Mouse (Mus musculus) left cerebral cortex, adult 2 months (tissue): ENCODE measurements around the gene Tiam1. TPM values are rescaled to one million over a fixed set of nuclear protein-coding genes. Genes with fewer than 3 reads are reported as not detected.
A peak's percentile ranks its signal among the peaks of the same experiment; 100 is the strongest.

Experiments used
- DNase-seq, 2 experiments: peaks; one replicate each; pipeline ENCODE4 v3.0.0; 2021 to 2022; ENCODE audit warnings: low spot score in 2 of 2, mixed read lengths in 1 of 2; ENCODE audit errors: extremely low spot score in 1 of 2
- H3K27ac ChIP-seq: fragments of 200-600 bp; 2 replicates; pipeline ENCODE4 v1.8.1; 2022
- H3K4me3 ChIP-seq: fragments of 200-600 bp; 2 replicates; pipeline ENCODE4 v1.8.1; 2022
- CTCF ChIP-seq: fragments of 200-600 bp; IDR thresholded peaks from 2 replicates; pipeline ENCODE4 v1.8.1; 2022; ENCODE audit warnings: antibody characterized with exemption, mild to moderate bottlenecking, moderate library complexity
- intact Hi-C: fragments of 180-260 bp; cut with DNase I; formaldehyde crosslinking; loops from one replicate; pipeline ENCODE4 v1.15.1; 2025
- total RNA-seq, 2 experiments: library from RNA; stranded (reverse); gene quantifications; 2 replicates each; pipeline ENCODE4 v1.2.3; 2021

The Tiam1 gene
- total RNA-seq, 2 experiments from 2014 or later = 107 to 120 TPM

DNA sequence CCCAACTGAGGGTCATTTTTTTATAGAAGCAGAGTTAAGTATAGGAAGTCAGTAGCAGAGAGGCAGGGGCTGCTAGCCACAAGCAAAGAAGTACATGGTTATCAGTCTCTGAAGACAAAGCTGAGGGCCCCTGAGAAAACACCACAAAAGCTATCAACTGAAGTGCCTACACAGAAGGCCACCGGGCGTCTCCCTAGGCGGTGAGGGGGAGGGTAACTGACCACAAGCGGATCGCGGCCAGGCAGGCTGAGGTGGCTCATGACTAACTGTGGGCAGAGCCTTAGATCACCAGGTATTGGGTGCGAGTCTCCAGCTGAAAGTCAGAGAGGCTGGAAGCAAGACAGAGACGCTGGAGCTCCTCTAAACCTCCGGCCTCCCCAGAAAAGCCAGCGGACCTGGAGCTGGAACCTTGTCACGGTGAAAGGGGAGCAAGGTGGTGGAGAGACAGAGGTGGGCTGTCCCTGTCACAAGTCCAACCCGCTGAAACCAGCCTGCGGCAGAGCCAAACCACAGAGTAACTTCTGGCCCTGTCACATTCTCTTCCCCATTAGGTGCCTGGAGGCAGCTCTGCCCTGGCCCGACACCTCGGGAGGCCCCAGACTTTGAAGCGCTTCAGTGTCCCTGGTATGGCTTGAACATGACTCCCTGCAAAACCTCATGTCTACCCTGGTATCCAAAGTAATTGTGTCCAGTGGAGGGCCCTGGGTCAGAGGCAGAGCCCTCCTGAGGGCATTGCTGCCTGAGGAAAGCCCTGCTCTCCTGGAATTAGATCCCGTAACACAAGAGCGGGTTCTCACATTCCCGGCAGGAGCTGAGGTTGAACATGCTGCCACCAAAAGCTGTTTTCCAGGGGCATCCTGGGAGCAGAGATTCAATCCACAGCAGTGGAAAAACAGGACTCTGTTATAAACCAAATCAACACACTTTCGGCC lies 271.3 kb downstream of the Tiam1 start:
- Histone ChIP-seq H3K27ac (peak overlapping the region; percentile 24; the same call in 1 of the 2 replicates), H3K4me3 (no peak overlapping the region)
- intact Hi-C loops = no loop called here
- DNase-seq = no peak
- no peak for TF ChIP-seq CTCF

DNA sequence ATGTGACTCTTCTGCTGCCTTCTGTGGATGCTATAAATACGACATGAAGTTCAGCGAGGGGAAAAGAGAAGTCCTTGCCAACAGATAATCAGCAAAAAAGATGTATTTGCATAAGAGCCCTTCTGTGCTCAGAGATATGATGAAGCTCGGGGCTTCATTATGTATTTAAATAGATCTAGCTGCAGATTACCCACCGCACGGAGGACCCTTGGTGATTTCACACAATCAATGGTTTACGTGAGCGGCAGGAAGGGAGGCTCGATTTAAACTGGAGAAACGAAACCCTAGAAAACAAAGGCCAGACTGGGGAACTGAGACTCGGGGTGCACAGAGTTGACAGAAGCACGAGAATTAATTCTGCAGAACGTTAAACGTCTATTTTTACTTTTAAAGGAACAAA lies 272.2 kb downstream of the Tiam1 start:
- intact Hi-C loops = no loop called here
- DNase-seq = no peak
- Histone ChIP-seq H3K27ac (peak overlapping the region; percentile 45), H3K4me3 (no peak overlapping the region)
- TF ChIP-seq CTCF = no peak

DNA sequence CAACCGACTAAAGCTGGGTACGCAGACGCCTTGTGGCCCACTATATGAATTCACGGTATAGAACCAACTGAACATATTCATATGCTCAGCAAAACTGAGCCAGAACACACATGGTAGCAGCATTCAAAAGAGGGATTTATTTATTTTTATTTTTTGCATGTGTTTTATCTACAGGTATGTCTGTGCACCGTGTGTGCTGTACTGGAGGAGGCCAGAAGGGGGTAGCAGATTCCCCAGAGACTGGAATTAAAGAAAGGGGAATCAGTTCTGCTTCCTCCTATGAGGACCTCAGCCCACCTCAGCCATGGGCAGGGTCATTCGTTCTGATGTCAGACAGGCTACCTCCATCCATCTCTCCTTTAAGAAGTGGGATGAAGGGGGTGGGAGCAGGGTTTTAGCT lies 273.5 kb downstream of the Tiam1 start:
- DNase-seq = no peak
- peak; percentile 3 for TF ChIP-seq CTCF
- intact Hi-C loops = no loop called here
- Histone ChIP-seq H3K27ac (no peak overlapping the region), H3K4me3 (no peak overlapping the region)

DNA sequence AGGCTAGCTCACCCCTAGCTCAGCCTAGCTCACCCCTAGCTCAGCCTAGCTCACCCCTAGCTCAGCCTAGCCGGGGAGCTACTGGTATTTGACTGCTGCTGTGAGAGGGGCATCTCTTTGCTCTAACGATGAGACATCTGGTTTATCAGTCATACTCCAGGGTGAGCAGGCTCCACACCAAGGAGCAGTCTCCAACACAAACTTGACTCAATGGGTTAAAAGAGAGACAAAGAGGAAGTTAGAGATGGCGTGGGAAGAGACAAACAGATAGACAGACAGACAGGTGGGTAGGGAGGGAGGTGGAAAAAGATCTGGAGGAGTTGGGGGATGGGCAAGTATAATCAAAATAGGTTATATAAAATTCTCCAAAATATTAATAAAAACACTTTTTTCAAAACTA lies 275.1 kb downstream of the Tiam1 start:
- H3K27ac ChIP-seq = no peak overlapping the region
- intact Hi-C loops = no loop called here
- no peak for TF ChIP-seq CTCF
- no peak overlapping the region for H3K4me3 ChIP-seq
- DNase-seq = no peak

DNA sequence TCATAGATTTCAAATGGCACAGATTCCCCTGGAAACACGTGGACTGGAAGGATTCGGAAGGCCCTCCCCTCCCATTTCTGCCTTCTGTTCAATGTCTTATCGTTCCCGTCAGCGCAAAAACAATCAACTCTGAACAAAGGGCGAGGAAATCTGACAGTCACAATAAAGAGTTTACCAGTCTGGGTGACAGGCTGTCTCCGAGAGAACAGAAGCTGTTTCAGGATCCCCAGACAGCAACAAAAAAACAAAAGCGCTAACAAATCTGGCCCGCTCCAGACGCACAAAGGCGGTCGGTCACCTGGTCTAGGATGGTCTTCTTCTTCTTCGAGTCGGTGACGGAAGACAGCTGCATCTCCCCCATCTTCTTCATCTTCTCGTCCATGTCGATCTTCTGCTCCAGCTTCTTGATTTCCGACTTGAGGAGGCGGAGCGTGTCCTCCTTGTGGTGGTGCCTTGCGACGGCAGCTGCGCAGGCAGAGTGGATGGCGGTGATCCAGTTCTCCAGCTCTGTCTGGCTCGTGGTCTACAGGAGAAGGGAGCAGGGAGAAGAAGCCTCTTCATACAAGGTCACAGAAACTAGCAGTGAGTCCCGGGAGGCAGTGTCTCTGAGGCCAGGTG lies 276.2 kb downstream of the Tiam1 start:
- intact Hi-C loops = no loop called here
- H3K4me3 ChIP-seq = no peak overlapping the region
- peak; percentile 23 for TF ChIP-seq CTCF
- DNase-seq = peak in 1 of 2 experiments; percentile 46
- no peak overlapping the region for H3K27ac ChIP-seq

DNA sequence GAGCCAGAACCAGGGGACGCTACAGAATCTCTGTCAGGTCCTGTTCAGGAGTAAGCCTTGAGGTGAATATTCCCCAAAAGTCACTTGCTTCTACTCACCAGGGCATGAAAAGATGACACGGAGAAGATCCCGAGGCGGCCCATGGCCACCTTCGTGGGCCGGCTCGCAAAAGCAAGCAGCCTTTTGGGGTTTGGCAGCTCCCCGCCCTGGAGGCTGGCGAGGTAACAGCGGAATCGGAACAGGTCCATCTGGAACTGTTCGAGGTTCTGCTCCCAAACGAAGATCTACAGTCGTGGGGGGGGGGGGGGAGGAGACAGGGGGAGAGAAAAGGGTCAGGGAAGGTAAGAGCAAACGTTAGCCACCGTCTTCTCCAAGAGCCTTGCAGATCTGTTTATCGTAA lies 278.4 kb downstream of the Tiam1 start:
- DNase-seq = no peak
- TF ChIP-seq CTCF = no peak
- intact Hi-C loops = no loop called here
- H3K27ac ChIP-seq = no peak overlapping the region
- no peak overlapping the region for H3K4me3 ChIP-seq

DNA sequence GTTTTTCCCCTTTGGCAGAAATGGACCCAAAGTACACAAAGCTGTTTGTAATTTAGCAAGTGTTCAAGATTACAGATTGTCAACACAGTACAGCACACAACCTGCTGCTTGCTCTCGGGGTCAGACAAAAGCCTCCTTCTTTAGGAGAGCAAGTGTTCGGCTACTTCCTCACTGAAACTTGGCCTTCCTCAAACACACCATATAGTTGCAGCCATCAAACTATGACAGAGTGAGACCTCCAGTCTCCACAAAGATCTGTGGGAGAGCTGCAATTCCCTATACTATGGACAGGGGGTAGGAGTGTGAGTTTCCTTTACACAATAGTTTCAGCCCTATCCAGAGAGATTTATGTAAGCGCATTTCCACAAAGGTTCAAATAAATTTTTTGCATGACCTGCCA lies 278.9 kb downstream of the Tiam1 start:
- intact Hi-C loops = no loop called here
- TF ChIP-seq CTCF = no peak; the same call in 1 of the 2 replicates
- Histone ChIP-seq H3K27ac (no peak overlapping the region), H3K4me3 (no peak overlapping the region)
- no peak for DNase-seq

DNA sequence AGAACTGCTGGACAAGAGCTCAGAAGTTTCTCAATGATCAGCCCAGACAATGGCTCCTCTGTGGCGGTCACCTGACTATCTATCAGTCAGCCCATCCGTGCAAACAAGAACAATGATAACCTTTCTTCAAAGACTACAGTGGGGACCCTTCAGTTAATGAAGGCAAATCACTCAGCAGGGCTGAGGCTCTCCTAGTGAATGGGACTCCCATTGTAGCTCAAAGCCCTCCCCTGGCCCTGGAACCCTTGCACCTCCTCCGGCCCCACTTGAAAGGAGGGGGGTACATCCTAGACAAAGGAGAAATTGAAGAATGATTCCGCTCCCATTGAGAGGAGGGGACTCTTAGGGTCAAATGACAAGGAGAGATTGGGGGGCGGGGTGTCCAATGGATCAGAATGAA lies 280.3 kb downstream of the Tiam1 start:
- intact Hi-C loops = no loop called here
- TF ChIP-seq CTCF = no peak

DNA sequence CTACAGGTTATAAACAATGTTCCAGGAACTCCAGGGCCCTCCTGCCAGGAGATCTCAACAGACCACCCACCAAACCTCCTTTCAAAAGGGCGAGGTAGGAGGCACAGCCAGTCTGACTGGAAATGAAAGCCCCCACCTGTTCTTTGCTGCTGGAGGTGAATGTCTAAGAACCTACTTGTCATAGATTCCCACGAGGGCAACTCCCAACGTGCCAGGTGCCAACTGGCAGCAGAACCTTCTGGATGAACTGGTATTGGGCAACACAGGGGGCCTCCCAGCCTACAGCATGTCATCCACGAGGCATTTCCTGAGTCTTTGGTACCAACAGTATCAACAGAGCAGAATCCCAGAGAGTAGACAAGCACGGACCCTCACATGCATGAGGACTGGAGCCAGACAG lies 282.0 kb downstream of the Tiam1 start:
- intact Hi-C loops = no loop called here
- no peak overlapping the region for H3K4me3 ChIP-seq

More for the DNA sequence above, 280.3 kb downstream of the Tiam1 start:
- no peak for DNase-seq
- no peak overlapping the region for H3K4me3 ChIP-seq
- H3K27ac ChIP-seq = no peak overlapping the region

DNA sequence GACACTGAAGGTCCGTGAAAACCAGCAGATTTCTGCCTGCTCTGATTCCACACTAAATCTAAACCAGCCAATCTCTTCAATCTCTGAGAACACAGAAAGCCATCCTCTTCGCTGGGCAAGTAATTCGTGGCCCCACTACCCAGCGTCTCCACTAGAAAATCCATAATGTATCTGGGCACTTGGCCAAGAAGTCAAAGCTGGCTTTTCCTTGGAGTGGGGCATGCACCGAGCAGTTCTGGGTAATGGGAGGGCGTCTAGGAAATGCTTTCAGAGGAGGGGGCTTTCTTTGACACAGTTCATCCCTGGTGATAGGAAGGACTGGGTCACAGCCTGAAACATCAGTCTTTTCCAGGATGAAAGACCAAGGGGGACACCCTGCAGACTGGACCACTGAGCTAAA lies 282.9 kb downstream of the Tiam1 start:
- Histone ChIP-seq H3K4me3 (no peak overlapping the region), H3K27ac (no peak overlapping the region)
- no peak for DNase-seq
- no peak for TF ChIP-seq CTCF
- intact Hi-C loops = no loop called here

More for the DNA sequence above, 282.0 kb downstream of the Tiam1 start:
- H3K27ac ChIP-seq = no peak overlapping the region
- no peak for DNase-seq
- TF ChIP-seq CTCF = no peak

DNA sequence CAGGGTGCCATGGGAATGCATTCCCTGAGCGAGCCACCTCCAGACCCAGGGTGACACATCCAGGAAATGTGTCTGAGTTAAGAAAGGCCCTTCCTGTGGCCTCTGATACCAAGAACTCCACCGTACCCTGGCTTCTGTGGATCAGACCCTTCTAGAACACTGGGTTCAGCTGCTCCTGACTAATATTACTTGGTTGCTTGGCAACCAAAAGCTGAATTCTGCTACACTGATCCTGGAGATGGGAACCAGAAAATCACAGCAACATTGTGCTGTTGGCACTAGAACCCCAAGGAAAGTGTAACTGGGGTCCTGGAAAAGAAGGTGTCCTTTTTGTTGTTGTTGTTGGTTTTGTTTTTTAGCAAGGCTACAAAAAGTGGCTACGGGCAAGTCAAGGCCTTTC lies 285.9 kb downstream of the Tiam1 start:
- Histone ChIP-seq H3K27ac (no peak overlapping the region), H3K4me3 (no peak overlapping the region)
- TF ChIP-seq CTCF = no peak
- no peak for DNase-seq
- intact Hi-C loops = no loop called here

DNA sequence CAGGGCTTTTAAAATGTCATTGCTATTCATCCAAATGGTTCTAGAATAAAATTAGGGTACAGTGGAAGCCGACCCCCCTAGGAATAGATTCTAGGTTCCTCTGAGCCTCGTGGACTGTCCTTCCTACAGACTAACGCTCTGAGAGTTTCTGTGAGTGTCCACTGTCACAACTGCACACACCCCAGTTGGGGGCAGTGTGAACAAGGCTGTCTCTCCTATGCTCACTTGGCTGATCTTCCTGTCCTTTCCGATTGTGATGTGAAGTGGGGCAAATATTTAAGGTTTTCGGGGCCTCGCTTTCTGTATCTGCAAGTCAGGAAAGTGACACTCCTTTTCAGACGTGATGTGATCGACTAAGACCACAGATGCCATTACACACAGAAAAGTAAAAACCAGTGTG lies 288.8 kb downstream of the Tiam1 start:
- Histone ChIP-seq H3K4me3 (no peak overlapping the region), H3K27ac (no peak overlapping the region)
- intact Hi-C loops = loop anchor here (2.0 kb wide), 1 partner anchor 40 kb away; no protein-coding TSS in a partner anchor
- no peak for DNase-seq
- peak; percentile 44 for TF ChIP-seq CTCF

DNA sequence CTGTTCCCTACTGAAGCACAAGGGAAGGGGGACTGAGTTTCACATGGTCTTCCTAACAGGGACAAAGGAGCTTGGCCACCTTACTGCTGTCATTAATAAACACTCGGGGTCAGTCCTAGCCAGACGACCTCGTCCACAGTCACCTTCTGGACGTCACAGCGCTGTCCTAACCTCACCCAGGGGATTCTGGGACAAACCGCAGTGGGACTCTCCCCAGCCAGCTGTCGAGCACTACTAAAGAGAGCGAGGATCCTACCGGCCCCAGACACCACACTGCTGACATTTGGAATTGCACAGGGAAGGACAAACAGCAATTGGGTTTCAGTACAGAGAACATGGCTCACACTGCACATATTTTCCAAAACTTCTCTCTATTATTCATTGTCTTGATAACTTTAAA lies 292.2 kb downstream of the Tiam1 start:
- intact Hi-C loops = no loop called here
- no peak for TF ChIP-seq CTCF
- no peak overlapping the region for H3K4me3 ChIP-seq
- DNase-seq = no peak
- no peak overlapping the region for H3K27ac ChIP-seq
